Mouse (Mus musculus): ENCODE results near the gene Dmgdh. TPM values are rescaled to one million over a fixed set of nuclear protein-coding genes. Genes with fewer than 3 reads are reported as not detected.
A peak's percentile ranks its signal among the peaks of the same experiment; 100 is the strongest.

Dmgdh gene
- polyA plus RNA-seq, 1 experiment from 2014 or later: 0.50 TPM

GRCm38 (mm10) chr13:93653382-93653781 is 20.9 kb upstream of the Dmgdh start:
- Histone ChIP-seq H3K27ac (ENCODE audit: low read length) (no peak overlapping the region), H3K9ac (ENCODE audit: low read depth, low read length) (no peak overlapping the region), H3K4me2 (ENCODE audit: low read depth, low read length) (no peak overlapping the region), H3K4me3 (ENCODE audit: low read length) (no peak overlapping the region), H3K9me3 (ENCODE audit: control insufficient read depth, low read length) (no peaks in the 10 kb centered on the region; the same call in 1 of the 2 replicates), H3K27me3 (replicated peaks; ENCODE audit: control insufficient read depth, insufficient read depth, low read length) (no peaks in the 10 kb centered on the region), H3K4me1 (ENCODE audit: control insufficient read depth, insufficient read depth, low read length) (no peaks in the 10 kb centered on the region), H3K36me3 (ENCODE audit: control insufficient read depth, insufficient read depth, low read length) (no peaks in the 10 kb centered on the region)
- WGBS: 86% methylated on average over 6 of the region's 6 CpGs
- ATAC-seq: no peak

- no peak overlapping the region for H3K9ac ChIP-seq (ENCODE audit: low read depth, low read length)
- 74% methylated on average over 5 of the region's 5 CpGs for WGBS
- no peak for ATAC-seq
- H3K27me3 ChIP-seq (replicated peaks; ENCODE audit: control insufficient read depth, insufficient read depth, low read length): no peaks in the 10 kb centered on the region
- no peak overlapping the region for H3K27ac ChIP-seq (ENCODE audit: low read length)
- no peak overlapping the region for H3K4me3 ChIP-seq (ENCODE audit: low read length)
- H3K4me1 ChIP-seq (ENCODE audit: control insufficient read depth, insufficient read depth, low read length): no peaks in the 10 kb centered on the region
- H3K4me2 ChIP-seq (ENCODE audit: low read depth, low read length): no peak overlapping the region
- no peaks in the 10 kb centered on the region; the same call in 1 of the 2 replicates for H3K9me3 ChIP-seq (ENCODE audit: control insufficient read depth, low read length)
- H3K36me3 ChIP-seq (ENCODE audit: control insufficient read depth, insufficient read depth, low read length): no peaks in the 10 kb centered on the region
Measured at GRCm38 (mm10) chr13:93657941-93658340, 16.3 kb upstream of the Dmgdh start.

- Histone ChIP-seq H3K27me3 (replicated peaks; ENCODE audit: control insufficient read depth, insufficient read depth, low read length) (no peaks in the 10 kb centered on the region), H3K4me1 (ENCODE audit: control insufficient read depth, insufficient read depth, low read length) (no peaks in the 10 kb centered on the region), H3K4me2 (ENCODE audit: low read depth, low read length) (no peak overlapping the region), H3K9me3 (ENCODE audit: control insufficient read depth, low read length) (no peaks in the 10 kb centered on the region), H3K27ac (ENCODE audit: low read length) (no peak overlapping the region), H3K36me3 (ENCODE audit: control insufficient read depth, insufficient read depth, low read length) (no peaks in the 10 kb centered on the region), H3K4me3 (ENCODE audit: low read length) (no peak overlapping the region), H3K9ac (ENCODE audit: low read depth, low read length) (no peak overlapping the region)
- no peak for ATAC-seq
- 94% methylated on average over 4 of the region's 4 CpGs for WGBS
Measured at GRCm38 (mm10) chr13:93667586-93667985, 6.6 kb upstream of the Dmgdh start.

- H3K4me3 ChIP-seq (ENCODE audit: low read length): no peak overlapping the region
- H3K9me3 ChIP-seq (ENCODE audit: control insufficient read depth, low read length): no peaks in the 10 kb centered on the region
- ATAC-seq: no peak
- no peaks in the 10 kb centered on the region for H3K36me3 ChIP-seq (ENCODE audit: control insufficient read depth, insufficient read depth, low read length)
- 0 out of 2 replicates have a peak, but pooled peaks cover 5% of the 10 kb centered on the region for H3K27me3 ChIP-seq (replicated peaks; ENCODE audit: control insufficient read depth, insufficient read depth, low read length)
- H3K9ac ChIP-seq (ENCODE audit: low read depth, low read length): no peak overlapping the region
- H3K27ac ChIP-seq (ENCODE audit: low read length): no peak overlapping the region
- H3K4me2 ChIP-seq (ENCODE audit: low read depth, low read length): no peak overlapping the region
- WGBS: 84% methylated on average over 4 of the region's 4 CpGs
- no peaks in the 10 kb centered on the region for H3K4me1 ChIP-seq (ENCODE audit: control insufficient read depth, insufficient read depth, low read length)
Measured at GRCm38 (mm10) chr13:93672371-93672770, 1.9 kb upstream of the Dmgdh start.

GRCm38 (mm10) chr13:93673296-93673695 is 937 bp upstream of the Dmgdh start:
- no peak for ATAC-seq
- Histone ChIP-seq H3K27ac (ENCODE audit: low read length) (no peak overlapping the region), H3K4me2 (ENCODE audit: low read depth, low read length) (no peak overlapping the region), H3K4me1 (ENCODE audit: control insufficient read depth, insufficient read depth, low read length) (no peaks in the 10 kb centered on the region), H3K9me3 (ENCODE audit: control insufficient read depth, low read length) (no peaks in the 10 kb centered on the region), H3K4me3 (ENCODE audit: low read length) (no peak overlapping the region), H3K27me3 (replicated peaks; ENCODE audit: control insufficient read depth, insufficient read depth, low read length) (0 out of 2 replicates have a peak, but pooled peaks cover 5% of the 10 kb centered on the region), H3K36me3 (ENCODE audit: control insufficient read depth, insufficient read depth, low read length) (no peaks in the 10 kb centered on the region), H3K9ac (ENCODE audit: low read depth, low read length) (no peak overlapping the region)
- 70% methylated on average over 2 of the region's 2 CpGs for WGBS

- no peak for ATAC-seq
- Histone ChIP-seq H3K36me3 (ENCODE audit: control insufficient read depth, insufficient read depth, low read length) (no peaks in the 10 kb centered on the region), H3K9me3 (ENCODE audit: control insufficient read depth, low read length) (no peaks in the 10 kb centered on the region), H3K27me3 (replicated peaks; ENCODE audit: control insufficient read depth, insufficient read depth, low read length) (0 out of 2 replicates have a peak, but pooled peaks cover 5% of the 10 kb centered on the region), H3K9ac (ENCODE audit: low read depth, low read length) (no peak overlapping the region), H3K4me1 (ENCODE audit: control insufficient read depth, insufficient read depth, low read length) (no peaks in the 10 kb centered on the region), H3K4me3 (ENCODE audit: low read length) (no peak overlapping the region), H3K27ac (ENCODE audit: low read length) (no peak overlapping the region), H3K4me2 (ENCODE audit: low read depth, low read length) (no peak overlapping the region)
- WGBS: 77% methylated on average over 9 of the region's 9 CpGs
Measured at GRCm38 (mm10) chr13:93676864-93677263, 2.6 kb downstream of the Dmgdh start.

GRCm38 (mm10) chr13:93683336-93683735 is 9.1 kb downstream of the Dmgdh start:
- no peak overlapping the region for H3K4me2 ChIP-seq (ENCODE audit: low read depth, low read length)
- no peak overlapping the region for H3K9ac ChIP-seq (ENCODE audit: low read depth, low read length)
- ATAC-seq: peak; percentile 76
- H3K4me3 ChIP-seq (ENCODE audit: low read length): no peak overlapping the region
- H3K36me3 ChIP-seq (ENCODE audit: control insufficient read depth, insufficient read depth, low read length): no peaks in the 10 kb centered on the region
- no peaks in the 10 kb centered on the region for H3K27me3 ChIP-seq (replicated peaks; ENCODE audit: control insufficient read depth, insufficient read depth, low read length)
- no peaks in the 10 kb centered on the region for H3K4me1 ChIP-seq (ENCODE audit: control insufficient read depth, insufficient read depth, low read length)
- no peaks in the 10 kb centered on the region for H3K9me3 ChIP-seq (ENCODE audit: control insufficient read depth, low read length)
- H3K27ac ChIP-seq (ENCODE audit: low read length): no peak overlapping the region

- H3K27ac ChIP-seq (ENCODE audit: low read length): no peak overlapping the region
- no peak overlapping the region for H3K4me3 ChIP-seq (ENCODE audit: low read length)
- no peaks in the 10 kb centered on the region for H3K36me3 ChIP-seq (ENCODE audit: control insufficient read depth, insufficient read depth, low read length)
- H3K27me3 ChIP-seq (replicated peaks; ENCODE audit: control insufficient read depth, insufficient read depth, low read length): no peaks in the 10 kb centered on the region
- H3K4me1 ChIP-seq (ENCODE audit: control insufficient read depth, insufficient read depth, low read length): no peaks in the 10 kb centered on the region
- H3K4me2 ChIP-seq (ENCODE audit: low read depth, low read length): no peak overlapping the region
- WGBS: 83% methylated on average over 4 of the region's 4 CpGs
- H3K9ac ChIP-seq (ENCODE audit: low read depth, low read length): no peak overlapping the region
- no peaks in the 10 kb centered on the region for H3K9me3 ChIP-seq (ENCODE audit: control insufficient read depth, low read length)
- no peak for ATAC-seq
Measured at GRCm38 (mm10) chr13:93685226-93685625, 11.0 kb downstream of the Dmgdh start.

- H3K9me3 ChIP-seq (ENCODE audit: control insufficient read depth, low read length): no peaks in the 10 kb centered on the region
- no peak overlapping the region for H3K9ac ChIP-seq (ENCODE audit: low read depth, low read length)
- H3K4me3 ChIP-seq (ENCODE audit: low read length): no peak overlapping the region
Measured at GRCm38 (mm10) chr13:93687321-93687720, 13.1 kb downstream of the Dmgdh start.

GRCm38 (mm10) chr13:93689566-93689965 is 15.3 kb downstream of the Dmgdh start:
- H3K4me1 ChIP-seq (ENCODE audit: control insufficient read depth, insufficient read depth, low read length): no peaks in the 10 kb centered on the region
- H3K27me3 ChIP-seq (replicated peaks; ENCODE audit: control insufficient read depth, insufficient read depth, low read length): no peaks in the 10 kb centered on the region
- H3K36me3 ChIP-seq (ENCODE audit: control insufficient read depth, insufficient read depth, low read length): no peaks in the 10 kb centered on the region
- 94% methylated on average over 3 of the region's 3 CpGs for WGBS
- H3K4me3 ChIP-seq (ENCODE audit: low read length): no peak overlapping the region
- H3K9ac ChIP-seq (ENCODE audit: low read depth, low read length): no peak overlapping the region
- H3K27ac ChIP-seq (ENCODE audit: low read length): no peak overlapping the region
- no peak for ATAC-seq
- no peaks in the 10 kb centered on the region for H3K9me3 ChIP-seq (ENCODE audit: control insufficient read depth, low read length)
- H3K4me2 ChIP-seq (ENCODE audit: low read depth, low read length): no peak overlapping the region

More at GRCm38 (mm10) chr13:93687321-93687720, 13.1 kb downstream of the Dmgdh start:
- H3K4me1 ChIP-seq (ENCODE audit: control insufficient read depth, insufficient read depth, low read length): no peaks in the 10 kb centered on the region
- 20% methylated on average over 5 of the region's 5 CpGs for WGBS
- H3K27ac ChIP-seq (ENCODE audit: low read length): no peak overlapping the region
- no peaks in the 10 kb centered on the region for H3K27me3 ChIP-seq (replicated peaks; ENCODE audit: control insufficient read depth, insufficient read depth, low read length)
- no peak overlapping the region for H3K4me2 ChIP-seq (ENCODE audit: low read depth, low read length)
- no peaks in the 10 kb centered on the region for H3K36me3 ChIP-seq (ENCODE audit: control insufficient read depth, insufficient read depth, low read length)
- ATAC-seq: no peak

Measured in intestine, embryonic 16.5 days (tissue).